Mouse (Mus musculus) small intestine, adult 2 months (tissue): ENCODE data around the gene Bfar.

Experiments used
- CTCF ChIP-seq: fragments of 200-500 bp; IDR thresholded peaks from 2 replicates; pipeline ENCODE4 v1.5.1; 2012; ENCODE audit warnings: low read depth, mild to moderate bottlenecking, control low read depth, inconsistent platforms, low read length, moderate library complexity, mixed read lengths; ENCODE audit not compliant: insufficient replicate concordance, insufficient read length; ENCODE audit errors: extremely low read depth
- POLR2A ChIP-seq: fragments of 200-500 bp; IDR thresholded peaks from 2 replicates; pipeline ENCODE4 v1.6.1; 2012; ENCODE audit warnings: low read depth, mild to moderate bottlenecking, control low read depth, inconsistent platforms, low read length, moderate library complexity

DNA sequence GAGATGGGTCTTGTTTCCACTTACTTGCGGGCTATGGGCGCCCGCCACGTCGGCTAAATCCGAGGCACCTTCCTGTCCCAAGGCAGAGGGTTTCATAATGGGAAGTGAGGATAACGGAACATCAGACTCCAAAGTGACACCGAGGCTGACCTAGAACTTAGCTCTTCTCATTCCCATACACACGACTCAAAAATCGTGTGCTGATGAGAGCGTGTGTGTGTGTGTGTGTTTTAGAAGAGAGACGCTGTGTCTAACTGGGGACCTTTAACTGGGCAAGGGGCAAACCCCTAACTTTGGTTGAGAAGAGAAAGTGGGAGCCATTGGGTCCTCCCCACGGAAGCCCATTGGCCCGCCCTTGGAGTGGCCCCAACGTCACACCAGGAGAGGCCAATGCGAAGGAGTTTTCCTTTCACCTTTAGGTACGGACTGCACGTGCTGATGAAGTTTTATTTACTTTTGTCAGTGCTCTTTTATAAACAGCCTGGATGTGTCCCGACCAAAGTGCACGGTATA lies 784 bp downstream of the Bfar start:
- TF ChIP-seq CTCF (no peak), POLR2A (no peak)
